Mouse (Mus musculus) kidney, embryonic 16.5 days (tissue): ENCODE data around the gene Sema4a. TPM values are rescaled to one million over a fixed set of nuclear protein-coding genes. Genes with fewer than 3 reads are reported as not detected.

ENCODE experiments used
- ATAC-seq: fragments of 200-750 bp; cut with Nextera tagmentation; 2 replicates; pipeline ENCODE4 v1.8.0; 2017; ENCODE audit warnings: moderate TSS enrichment; ENCODE audit not compliant: low FRiP score, low TSS enrichment
- H3K27ac ChIP-seq: fragments of 300-500 bp; sonication (generic); 2 replicates; pipeline ENCODE4 v1.5.1; 2014; ENCODE audit warnings: low read length
- H3K27me3 ChIP-seq: fragments of 300-500 bp; sonication (generic); 2 replicates; pipeline ENCODE4 v1.6.1; 2014; ENCODE audit warnings: low read length, control low read depth, mixed read lengths; ENCODE audit not compliant: insufficient read depth
- H3K36me3 ChIP-seq: fragments of 300-500 bp; sonication (generic); 2 replicates; pipeline ENCODE4 v1.6.1; 2014; ENCODE audit warnings: low read length, control low read depth, mixed read lengths; ENCODE audit not compliant: insufficient read depth
- H3K4me1 ChIP-seq: fragments of 300-500 bp; sonication (generic); 2 replicates; pipeline ENCODE4 v1.6.1; 2014; ENCODE audit warnings: low read length, control low read depth, mixed read lengths; ENCODE audit not compliant: insufficient read depth
- H3K4me2 ChIP-seq: fragments of 300-500 bp; sonication (generic); replicated peaks from 2 replicates; pipeline ENCODE4 v1.6.1; 2014; ENCODE audit warnings: low read depth, low read length
- H3K4me3 ChIP-seq: fragments of 300-500 bp; sonication (generic); 2 replicates; pipeline ENCODE4 v1.5.1; 2014; ENCODE audit warnings: mild to moderate bottlenecking, low read length
- H3K9ac ChIP-seq: fragments of 300-500 bp; sonication (generic); replicated peaks from 2 replicates; pipeline ENCODE4 v1.6.1; 2014; ENCODE audit warnings: low read length
- H3K9me3 ChIP-seq: fragments of 300-500 bp; sonication (generic); 2 replicates; pipeline ENCODE4 v1.6.1; 2016; ENCODE audit warnings: low read length, control low read depth
- WGBS: fragments of 180-500 bp; shearing (Covaris S2); extraction: QIAGEN DNeasy Blood & Tissue Kit; methylation state at CpG from one replicate; pipeline ENCODE4 v1.1.7; 2014; 5-methylcytosine and 5-hydroxymethylcytosine counted together
- microRNA-seq: library from miRNA; unstranded; fragments of <30 nt; microRNA quantifications from one replicate; pipeline ENCODE4, GENCODE M21; 2016
- polyA plus RNA-seq: library from polyadenylated mRNA; unstranded; fragments of >200 nt; fragmentation: Nextera tagmentation; extraction: Ambion mirVana; gene quantifications from 2 replicates; pipeline ENCODE4 v1.2.1, GENCODE M21; 2015

Gene Sema4a
- polyA plus RNA-seq, 1 experiment from 2014 or later: 19.6 TPM

DNA sequence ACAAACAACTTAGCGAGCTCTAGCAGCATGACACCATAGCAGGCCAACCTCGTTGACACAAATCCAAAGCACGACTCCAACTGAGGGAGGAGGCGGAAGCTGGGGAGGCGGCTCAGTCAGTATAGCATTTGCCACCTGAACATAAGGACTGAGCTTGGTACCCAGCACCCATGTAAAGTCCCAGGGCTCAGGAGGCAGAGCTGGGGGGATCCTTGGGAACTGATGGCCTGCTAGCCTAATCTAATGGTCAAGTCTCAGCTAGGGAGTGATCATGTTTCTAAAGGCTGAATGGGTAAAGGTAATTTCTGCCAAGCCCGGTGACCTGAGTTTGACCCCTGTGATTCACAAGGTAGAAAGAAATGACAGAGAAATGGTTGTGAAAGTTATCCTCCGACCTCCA lies 53.5 kb downstream of the Sema4a start:
- ATAC-seq: no peak
- 53% methylated on average over 7 of the region's 7 CpGs for WGBS

DNA sequence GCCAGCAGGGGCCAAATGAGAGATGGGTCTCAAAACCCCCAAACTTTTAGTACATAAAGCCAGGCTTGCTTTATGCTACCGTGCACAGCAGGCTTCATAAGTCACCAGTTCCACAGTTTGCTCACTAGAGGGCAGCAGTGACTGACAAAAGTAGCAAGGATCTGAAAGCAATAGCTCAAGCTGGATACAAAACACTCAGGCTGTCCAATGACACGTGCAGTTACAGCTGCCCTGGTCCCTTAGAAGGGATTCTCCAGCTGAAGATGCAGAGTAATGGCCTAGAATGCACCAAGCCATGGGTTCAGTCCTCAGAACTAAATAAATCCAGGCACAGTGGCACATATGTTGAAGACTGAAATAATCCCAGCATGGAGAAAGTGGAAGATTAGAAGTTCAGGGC lies 53.9 kb downstream of the Sema4a start:
- peaks cover 30% of the 10 kb centered on the region for H3K4me1 ChIP-seq
- no peaks in the 10 kb centered on the region for H3K27me3 ChIP-seq
- whole genome bisulfite sequencing: 1% methylated on average over 2 of the region's 2 CpGs
- ATAC-seq: no peak
- H3K4me2 ChIP-seq: no peak overlapping the region
- H3K27ac ChIP-seq: no peak overlapping the region
- H3K36me3 ChIP-seq: peaks cover 7% of the 10 kb centered on the region
- peak overlapping the region; percentile 53; the same call in 1 of the 2 replicates for H3K9ac ChIP-seq
- no peaks in the 10 kb centered on the region for H3K9me3 ChIP-seq
- H3K4me3 ChIP-seq: no peak overlapping the region

More for the DNA sequence above, 53.5 kb downstream of the Sema4a start:
- H3K4me3 ChIP-seq: no peak overlapping the region
- H3K36me3 ChIP-seq: peaks cover 12% of the 10 kb centered on the region
- H3K9me3 ChIP-seq: no peaks in the 10 kb centered on the region
- 0 out of 2 replicates have a peak overlapping the region, but pooled peaks have one; percentile 6 for H3K9ac ChIP-seq
- no peak overlapping the region for H3K4me2 ChIP-seq
- H3K27ac ChIP-seq: no peak overlapping the region
- peaks cover 30% of the 10 kb centered on the region for H3K4me1 ChIP-seq
- H3K27me3 ChIP-seq: no peaks in the 10 kb centered on the region

DNA sequence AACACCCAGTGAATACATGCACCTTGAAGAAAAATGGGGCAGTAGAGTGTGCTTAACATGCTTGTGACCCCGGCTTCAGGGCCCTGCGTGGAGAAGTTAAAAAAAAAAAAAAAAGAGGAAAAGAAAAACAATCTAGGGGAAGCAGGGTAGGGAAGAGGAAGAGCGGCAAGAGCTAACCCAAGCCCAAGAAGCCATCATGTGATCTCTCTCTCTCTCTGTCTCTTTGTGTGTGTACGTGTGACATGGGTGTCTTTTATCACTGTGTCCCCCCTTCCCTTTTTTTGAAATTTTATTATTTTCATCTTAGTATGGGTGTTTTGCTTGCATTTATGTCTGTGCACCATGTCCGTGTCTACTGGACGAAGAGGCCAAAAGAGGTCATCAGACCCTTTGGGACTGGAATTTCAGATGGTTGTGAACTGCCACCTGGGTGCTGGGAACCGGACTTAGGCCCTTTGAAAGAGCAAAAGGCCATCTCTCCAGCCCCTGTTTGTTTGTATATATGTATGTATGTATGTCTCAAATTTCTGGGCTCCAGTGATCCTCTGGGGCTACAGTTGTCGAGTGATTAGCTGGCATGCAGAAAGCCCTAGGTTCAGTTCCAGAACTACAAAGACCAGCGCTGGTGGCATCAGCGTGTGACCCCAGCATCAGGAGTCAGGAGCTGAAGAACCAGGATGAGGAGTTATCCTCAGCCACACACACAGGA lies 57.3 kb downstream of the Sema4a start:
- Histone ChIP-seq H3K4me3 (no peak overlapping the region), H3K4me2 (no peak overlapping the region), H3K36me3 (peaks cover 11% of the 10 kb centered on the region), H3K27ac (no peak overlapping the region), H3K4me1 (peaks cover 14% of the 10 kb centered on the region), H3K27me3 (no peaks in the 10 kb centered on the region), H3K9ac (no peak overlapping the region), H3K9me3 (no peaks in the 10 kb centered on the region)
- 86% methylated on average over 10 of the region's 10 CpGs for WGBS
- ATAC-seq: no peak

DNA sequence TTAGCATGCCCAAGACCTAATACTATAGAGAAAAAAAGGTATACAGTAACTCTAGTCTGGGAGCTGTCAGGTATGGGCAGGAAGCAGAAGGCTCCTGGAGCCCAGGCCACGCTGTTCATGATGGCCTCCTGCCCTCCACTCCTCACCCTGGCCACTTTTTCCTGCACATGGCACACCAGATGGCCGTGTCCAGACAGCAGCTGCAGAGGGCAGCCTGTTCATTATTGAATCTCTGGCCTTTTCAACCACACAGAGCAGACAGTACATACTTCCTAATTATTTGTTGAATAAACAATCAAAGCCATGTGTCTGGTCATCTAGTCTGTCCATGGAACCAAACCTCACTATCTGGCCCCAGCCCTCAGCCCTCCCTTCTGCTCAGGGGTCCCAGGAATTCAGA lies 62.3 kb downstream of the Sema4a start:
- Histone ChIP-seq H3K4me2 (no peak overlapping the region), H3K27me3 (no peaks in the 10 kb centered on the region), H3K9me3 (no peaks in the 10 kb centered on the region), H3K4me3 (no peak overlapping the region), H3K27ac (no peak overlapping the region), H3K9ac (no peak overlapping the region), H3K4me1 (no peaks in the 10 kb centered on the region), H3K36me3 (peaks cover 36% of the 10 kb centered on the region)
- WGBS: 70% methylated on average over 2 of the region's 2 CpGs
- no peak for ATAC-seq

DNA sequence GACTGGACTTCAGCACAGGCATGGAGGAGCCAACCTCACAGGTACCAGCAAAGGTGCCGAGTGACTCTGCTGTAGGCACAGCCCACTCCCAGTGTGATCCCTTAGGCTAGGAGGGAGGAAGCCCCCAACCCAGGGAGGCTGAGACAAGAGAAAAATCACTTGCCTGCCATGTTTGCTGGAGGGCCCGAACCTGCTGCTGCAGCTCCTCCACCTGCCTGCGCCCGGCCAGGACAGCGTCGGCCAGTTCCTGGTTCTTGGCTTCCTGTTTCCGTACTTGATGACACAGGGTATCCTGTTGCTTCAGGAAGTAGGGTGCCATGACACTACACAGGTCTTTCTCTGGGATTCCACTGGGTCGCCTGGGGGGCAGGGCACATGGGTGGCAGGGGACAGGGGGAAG lies 65.2 kb downstream of the Sema4a start:
- Histone ChIP-seq H3K4me2 (no peak overlapping the region), H3K4me3 (no peak overlapping the region), H3K36me3 (peaks cover 31% of the 10 kb centered on the region), H3K9ac (no peak overlapping the region), H3K4me1 (no peaks in the 10 kb centered on the region), H3K27me3 (no peaks in the 10 kb centered on the region), H3K9me3 (no peaks in the 10 kb centered on the region), H3K27ac (no peak overlapping the region)
- no peak for ATAC-seq
- 84% methylated on average over 8 of the region's 8 CpGs for WGBS

DNA sequence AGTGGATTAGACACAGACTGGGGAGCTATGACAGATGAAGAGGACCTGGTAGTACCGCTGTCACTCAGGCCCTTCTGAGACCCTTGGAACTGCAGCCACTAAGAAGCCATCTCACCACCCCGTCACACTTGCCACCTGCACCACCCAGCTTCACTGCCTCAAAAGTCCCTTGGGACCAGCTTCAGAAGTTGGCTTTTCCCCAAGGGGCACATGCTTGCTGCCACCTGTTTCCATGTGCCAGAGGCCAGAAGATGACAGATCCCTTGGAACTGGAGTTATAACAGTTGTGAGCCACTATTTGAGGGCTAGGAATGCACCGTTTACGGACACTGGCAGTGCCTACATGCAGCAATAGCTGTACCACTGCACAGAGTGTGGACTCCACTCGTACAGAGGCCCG lies 65.7 kb downstream of the Sema4a start:
- H3K9me3 ChIP-seq: no peaks in the 10 kb centered on the region
- no peak overlapping the region for H3K4me3 ChIP-seq
- 94% methylated on average over 6 of the region's 6 CpGs for WGBS
- no peak overlapping the region for H3K27ac ChIP-seq
- peaks cover 33% of the 10 kb centered on the region for H3K36me3 ChIP-seq
- ATAC-seq: no peak
- no peak overlapping the region for H3K4me2 ChIP-seq
- no peaks in the 10 kb centered on the region for H3K4me1 ChIP-seq
- no peaks in the 10 kb centered on the region for H3K27me3 ChIP-seq
- H3K9ac ChIP-seq: no peak overlapping the region

DNA sequence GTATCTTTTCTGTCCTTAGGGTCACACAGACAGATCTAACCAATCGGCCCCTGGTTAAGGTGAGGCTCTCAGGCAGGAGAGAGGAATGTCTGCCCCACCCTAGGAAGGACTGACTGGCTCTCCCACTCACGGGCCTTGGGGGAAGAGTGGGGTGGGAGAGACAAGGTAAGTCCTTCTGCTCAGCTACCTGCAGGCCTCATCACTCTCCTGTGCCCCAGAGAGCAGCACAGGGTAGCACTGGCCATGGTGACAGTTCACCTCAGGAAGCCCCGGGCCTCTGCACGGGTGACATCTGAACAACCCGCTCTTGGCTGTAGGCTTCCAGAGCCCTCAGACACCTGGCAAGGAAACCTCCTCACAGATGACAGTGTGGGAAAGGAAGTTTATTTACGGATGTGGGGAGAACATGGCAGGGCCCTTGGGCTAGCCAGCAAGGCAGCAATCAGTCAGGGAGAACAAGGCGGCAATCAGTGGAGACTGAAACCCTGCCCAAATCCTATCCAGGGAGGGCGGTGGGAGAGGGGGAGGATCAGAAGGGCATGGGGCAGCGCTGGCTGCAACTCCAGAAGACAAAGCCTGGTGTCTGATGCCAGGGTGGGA lies 67.1 kb downstream of the Sema4a start:
- 78% methylated on average over 9 of the region's 9 CpGs for WGBS
- H3K27ac ChIP-seq: no peak overlapping the region

More for the DNA sequence above, 67.1 kb downstream of the Sema4a start:
- no peak for ATAC-seq
- no peak overlapping the region for H3K4me3 ChIP-seq
- H3K4me1 ChIP-seq: no peaks in the 10 kb centered on the region
- H3K36me3 ChIP-seq: peaks cover 31% of the 10 kb centered on the region
- no peaks in the 10 kb centered on the region for H3K27me3 ChIP-seq
- no peaks in the 10 kb centered on the region for H3K9me3 ChIP-seq
- no peak overlapping the region for H3K9ac ChIP-seq
- H3K4me2 ChIP-seq: no peak overlapping the region

Small RNA genes within 50 kb of the gene (microRNA-seq; reads per million reads assigned to microRNA genes)
- not detected for gene Mir7011

Other genes starting within 250 kb of the Sema4a start
- 11.5 and 13.5 TPM in 2 replicates for gene Rhbg, start 206.5 kb downstream of the Sema4a start, polyA plus RNA-seq
- 0.15 and 2.2 TPM in 2 replicates for gene Gm38392, start 174.0 kb downstream of the Sema4a start, polyA plus RNA-seq
- 12.3 and 15.3 TPM in 2 replicates for gene Tsacc, start 164.2 kb downstream of the Sema4a start, polyA plus RNA-seq
- gene Cct3, start 164.1 kb downstream of the Sema4a start, polyA plus RNA-seq: 575 and 599 TPM in 2 replicates
- 273 and 278 TPM in 2 replicates for gene Glmp, start 136.2 kb downstream of the Sema4a start, polyA plus RNA-seq
- 7.8 and 7.9 TPM in 2 replicates for gene Tmem79, start 125.0 kb downstream of the Sema4a start, polyA plus RNA-seq
- gene Smg5, start 124.9 kb downstream of the Sema4a start, polyA plus RNA-seq: 54.7 and 61.8 TPM in 2 replicates
- gene Paqr6, start 96.6 kb downstream of the Sema4a start, polyA plus RNA-seq: 19.1 and 22.1 TPM in 2 replicates
- 0.22 and 0.71 TPM in 2 replicates for gene Bglap3, start 88.4 kb downstream of the Sema4a start, polyA plus RNA-seq
- gene Bglap2, start 82.5 kb downstream of the Sema4a start, polyA plus RNA-seq: not detected in 2 replicates
- gene Bglap, start 76.7 kb downstream of the Sema4a start, polyA plus RNA-seq: 0.56 TPM in 1 of 2 replicates, not detected in the other
- gene Pmf1, start 50.9 kb downstream of the Sema4a start, polyA plus RNA-seq: 144 and 152 TPM in 2 replicates
- 21.7 and 22.2 TPM in 2 replicates for gene Slc25a44, start 36.0 kb downstream of the Sema4a start, polyA plus RNA-seq
- gene Lmna, start 48.8 kb upstream of the Sema4a start, polyA plus RNA-seq: 89.9 and 100 TPM in 2 replicates
- 18.6 and 20.7 TPM in 2 replicates for gene Mex3a, start 71.2 kb upstream of the Sema4a start, polyA plus RNA-seq
- gene Rab25, start 87.1 kb upstream of the Sema4a start, polyA plus RNA-seq: 17.3 and 23.9 TPM in 2 replicates
- gene Lamtor2, start 91.9 kb upstream of the Sema4a start, polyA plus RNA-seq: 189 and 207 TPM in 2 replicates
- 52.7 and 57.8 TPM in 2 replicates for gene Ubqln4, start 92.6 kb upstream of the Sema4a start, polyA plus RNA-seq
- 269 and 323 TPM in 2 replicates for gene Ssr2, start 114.7 kb upstream of the Sema4a start, polyA plus RNA-seq
- 103 and 119 TPM in 2 replicates for gene Arhgef2, start 144.8 kb upstream of the Sema4a start, polyA plus RNA-seq
- gene Rxfp4, start 192.0 kb upstream of the Sema4a start, polyA plus RNA-seq: not detected in 2 replicates
- gene Khdc4, start 224.6 kb upstream of the Sema4a start, polyA plus RNA-seq: 92.2 and 97.3 TPM in 2 replicates